Mouse (Mus musculus): ENCODE results near the gene Gstm6.
"Not testable (repeated sequence)": the region's sequence is repeated elsewhere in the genome, so short reads cannot be mapped to it uniquely, and the experiment has no call there.

DNA sequence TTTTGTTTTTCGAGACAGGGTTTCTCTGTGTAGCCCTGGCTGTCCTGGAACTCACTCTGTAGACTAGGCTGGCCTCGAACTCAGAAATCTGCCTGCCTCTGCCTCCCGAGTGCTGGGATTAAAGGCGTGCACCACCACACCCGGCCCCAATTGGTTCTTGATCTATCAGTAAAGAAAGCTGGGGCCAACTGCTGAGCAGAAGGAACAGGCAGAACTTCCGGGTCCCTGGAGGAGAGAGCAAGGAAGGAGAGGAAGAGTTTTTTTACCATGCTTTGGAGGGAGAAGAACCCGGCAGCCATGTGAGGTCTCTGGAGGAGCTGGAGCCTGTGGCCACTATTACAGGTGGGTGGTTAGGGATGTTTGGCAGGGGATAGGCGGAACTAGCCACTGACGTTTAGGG lies 11.7 kb upstream of the Gstm6 start:
- not testable (repeated sequence) for TF ChIP-seq CTCF (IDR thresholded peaks at IDR 0.05; ENCODE audit: low read depth, low read length); TAL1 (conservative IDR thresholded peaks at IDR 0.05; ENCODE audit: low read depth, low read length); GATA1 (IDR thresholded peaks at IDR 0.05; ENCODE audit: borderline replicate concordance, low read length); POLR2AphosphoS5 (IDR thresholded peaks at IDR 0.05; ENCODE audit: insufficient replicate concordance, low read depth, low read length)

Data from G1E (cell line).